Comparison of ENCODE assay signal across 10 mouse cellular contexts in the genomic region with DNA sequence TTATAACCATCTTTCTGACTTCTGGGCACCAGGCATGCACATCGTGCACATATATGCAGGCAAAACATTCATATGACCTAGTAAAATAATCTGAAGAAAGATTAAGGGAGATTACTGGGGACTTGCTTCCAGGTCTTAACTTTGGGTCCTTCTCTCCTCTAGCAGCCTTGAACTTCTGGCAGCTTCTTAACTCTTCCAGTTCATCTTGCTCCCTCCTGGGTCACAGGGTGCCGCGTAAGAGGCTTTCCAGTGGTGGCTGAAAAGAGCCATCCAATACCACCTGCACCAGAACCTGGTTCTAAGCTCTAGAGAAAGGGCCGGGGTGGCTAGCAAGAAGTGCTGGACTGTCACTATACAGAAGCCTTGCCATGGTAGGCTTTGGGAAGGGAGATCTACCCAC. TPM values are rescaled to one million over a fixed set of nuclear protein-coding genes. Genes with fewer than 3 reads are reported as not detected.
DNase-seq lines count a peak whose midpoint lies in the region; ATAC-seq lines count a peak whose summit lies in the region.
"Had no signal": no experiment of that assay in that cellular context is flagged by ENCODE, and none has a peak within 500 bp of the region (broad histone marks: within the 10 kb centered on the region; RNA-seq: fewer than 3 reads in every experiment).

A gene (plus strand): TSS at position 301 of the 400 bp plus-strand sequence.

- intact Hi-C loops in left cerebral cortex, postnatal 14 days (cut with DNase I): no loop called here

- H3K27me3 ChIP-seq in forebrain, embryonic 10.5 days (ENCODE audit: poor library complexity, severe bottlenecking): peaks cover 55% of the 10 kb centered on the region
- H3K27me3 ChIP-seq in hindbrain, embryonic 16.5 days (replicated peaks; ENCODE audit: control insufficient read depth, insufficient read depth, low read length): peaks cover 5% of the 10 kb centered on the region; the same call in 1 of the 2 replicates
- peaks cover 31% of the 10 kb centered on the region for H3K27me3 ChIP-seq in neural tube, embryonic 12.5 days (replicated peaks)

- H3K27ac ChIP-seq in forebrain, embryonic 10.5 days: peak within 1 kb of the TSS; percentile 76
- peak within 1 kb of the TSS; percentile 40; the same call in 1 of the 2 replicates for H3K27ac ChIP-seq in hindbrain, embryonic 16.5 days (ENCODE audit: low read depth, low read length)
- H3K27ac ChIP-seq in neural tube, embryonic 12.5 days: peak within 1 kb of the TSS; percentile 15; the same call in 1 of the 2 replicates

- H3K4me3 ChIP-seq in forebrain, embryonic 10.5 days: peak within 1 kb of the TSS; percentile 51
- peak within 1 kb of the TSS; percentile 39 for H3K4me3 ChIP-seq in hindbrain, embryonic 16.5 days (ENCODE audit: low read length)
- peak within 1 kb of the TSS; percentile 41 for H3K4me3 ChIP-seq in neural tube, embryonic 12.5 days

- peak within 1 kb of the TSS; percentile 65 for H3K9ac ChIP-seq in hindbrain, embryonic 16.5 days (ENCODE audit: low read depth, low read length)
- H3K9ac ChIP-seq in neural tube, embryonic 12.5 days: peak within 1 kb of the TSS; percentile 59

- 48% methylated on average over 4 of the region's 4 CpGs for WGBS in forebrain, embryonic 10.5 days
- 55% methylated on average over 4 of the region's 4 CpGs for WGBS in hindbrain, embryonic 16.5 days
- 48% methylated on average over 4 of the region's 4 CpGs for WGBS in neural tube, embryonic 12.5 days

- no peak for DNase-seq in left cerebral cortex, postnatal 14 days (ENCODE audit: low spot score in 2 of 2)
- no peak for DNase-seq in left cerebral cortex, adult 8-10 months (ENCODE audit: low spot score in 2 of 2)
- no peak for DNase-seq in forebrain, embryonic 10.5 days (ENCODE audit: extremely low spot score, low spot score)
- no peak for DNase-seq in adipocyte (ENCODE audit: low spot score)
- DNase-seq: kidney, adult 8-10 months; thymus, postnatal 25 days had no signal

- peaks cover 44% of the 10 kb centered on the region for H3K4me1 ChIP-seq in forebrain, embryonic 10.5 days
- H3K4me1 ChIP-seq in hindbrain, embryonic 16.5 days (ENCODE audit: control insufficient read depth, insufficient read depth, low read depth, low read length): peaks cover 20% of the 10 kb centered on the region
- H3K4me1 ChIP-seq in neural tube, embryonic 12.5 days: peaks cover 28% of the 10 kb centered on the region

- H3K36me3 ChIP-seq in forebrain, embryonic 10.5 days (replicated peaks): peaks cover 41% of the 10 kb centered on the region
- H3K36me3 ChIP-seq in hindbrain, embryonic 16.5 days (ENCODE audit: control insufficient read depth, insufficient read depth, low read length): peaks cover 13% of the 10 kb centered on the region
- H3K36me3 ChIP-seq in neural tube, embryonic 12.5 days: peaks cover 35% of the 10 kb centered on the region

- no peaks in the 10 kb centered on the region for H3K9me3 ChIP-seq in forebrain, embryonic 10.5 days
- H3K9me3 ChIP-seq in hindbrain, embryonic 16.5 days (ENCODE audit: control insufficient read depth, low read length): no peaks in the 10 kb centered on the region
- H3K9me3 ChIP-seq in neural tube, embryonic 12.5 days: no peaks in the 10 kb centered on the region

- H3K4me2 ChIP-seq in hindbrain, embryonic 16.5 days (ENCODE audit: low read length): peak within 1 kb of the TSS; percentile 66
- peak within 1 kb of the TSS; percentile 77 for H3K4me2 ChIP-seq in neural tube, embryonic 12.5 days (replicated peaks)

- ATAC-seq in hindbrain, embryonic 16.5 days: no peak
- no peak; the same call in 1 of the 2 replicates for ATAC-seq in neural tube, embryonic 12.5 days (ENCODE audit: low FRiP score, low read depth)
- ATAC-seq in megakaryocyte, adult 5-6 weeks (ENCODE audit: poor library complexity, severe bottlenecking): no peak

RNA-seq across cellular contexts. Expression of the gene that starts here (rescaled TPM):
- total RNA-seq in left cerebral cortex, postnatal 14 days (2021): 10 to 100 TPM; 23.2 to 31.7 TPM
- total RNA-seq in left cerebral cortex, adult 8-10 months (2022): 10 to 100 TPM in 2 of 4 experiments, 1 to 10 TPM in 2; 6.0 to 13.1 (median 10.2) TPM
- polyA plus RNA-seq in forebrain, embryonic 10.5 days (2016; fragmentation: Nextera tagmentation; extraction: Ambion mirVana): 3.6 and 3.7 TPM in 2 replicates
- 92.8 and 93.2 TPM in 2 replicates for polyA plus RNA-seq in hindbrain, embryonic 16.5 days (2015; fragmentation: Nextera tagmentation; extraction: Ambion mirVana)
- 52.2 and 56.5 TPM in 2 replicates for polyA plus RNA-seq in neural tube, embryonic 12.5 days (2016; fragmentation: Nextera tagmentation; extraction: Ambion mirVana)
- 0.62 and 1.3 TPM in 2 replicates for total RNA-seq in megakaryocyte, adult 5-6 weeks (2015)
- 0.16 and 0.51 TPM in 2 replicates for total RNA-seq in megakaryocyte, adult 5-6 weeks (2017)
- total RNA-seq: common myeloid progenitor, adult 5-6 weeks had no signal

Comparison
In these comparisons a context has a peak if more than half of its experiments do, and no peak if none do; other contexts are left out.
1. RNA of the gene that starts here (polyA plus RNA-seq): 92.8 to 93.2 TPM in hindbrain, embryonic 16.5 days and 52.2 to 56.5 TPM in neural tube, embryonic 12.5 days; 3.6 to 3.7 TPM in forebrain, embryonic 10.5 days; every median in the first group is over 10 times any median in the second.
2. H3K27ac ChIP-seq: peak in every context shown above with its lines; median percentile 76 in forebrain, embryonic 10.5 days; 40 in hindbrain, embryonic 16.5 days; 15 in neural tube, embryonic 12.5 days.
3. Peak in every context shown above with its lines, with median percentiles within 50 percentile points of each other: H3K4me3 ChIP-seq.